Mouse (Mus musculus) T-helper 2 cell (primary cell): ENCODE measurements around the gene Sprr2a3.
"Not testable (repeated sequence)": the region's sequence is repeated elsewhere in the genome, so short reads cannot be mapped to it uniquely, and the experiment has no call there.

ENCODE experiments used
- in situ Hi-C: fragments of 300-600 bp; cut with MboI, MseI; formaldehyde crosslinking; loops from one replicate; pipeline ENCODE4 v1.15.1; 2025; ENCODE audit warnings: high pct_unique_total_duplicates

Gene Sprr2a3

DNA sequence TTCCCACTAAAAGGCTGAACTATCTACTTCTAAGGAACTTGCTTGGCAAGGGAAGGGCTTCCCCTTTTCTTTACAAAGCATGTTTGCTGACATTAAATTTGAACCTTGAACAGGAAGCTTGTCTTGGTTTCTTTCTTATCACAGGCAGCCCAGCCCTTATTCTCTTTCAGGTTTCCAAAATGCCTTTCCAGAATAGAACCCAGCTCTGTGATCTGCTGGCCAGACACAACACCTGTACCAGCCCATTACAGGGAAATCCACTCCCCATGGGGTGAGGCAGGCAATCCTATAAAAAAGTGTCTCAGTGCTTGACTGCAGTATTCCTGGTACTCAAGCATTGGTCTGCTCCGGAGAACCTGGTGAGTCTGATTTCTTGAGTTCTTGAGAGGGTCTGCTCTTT is at the start of gene Sprr2a3:
Gene Sprr2a3 (plus strand): TSS at position 317 of the 400 bp plus-strand sequence.
- in situ Hi-C loops, result not testable (repeated sequence)

DNA sequence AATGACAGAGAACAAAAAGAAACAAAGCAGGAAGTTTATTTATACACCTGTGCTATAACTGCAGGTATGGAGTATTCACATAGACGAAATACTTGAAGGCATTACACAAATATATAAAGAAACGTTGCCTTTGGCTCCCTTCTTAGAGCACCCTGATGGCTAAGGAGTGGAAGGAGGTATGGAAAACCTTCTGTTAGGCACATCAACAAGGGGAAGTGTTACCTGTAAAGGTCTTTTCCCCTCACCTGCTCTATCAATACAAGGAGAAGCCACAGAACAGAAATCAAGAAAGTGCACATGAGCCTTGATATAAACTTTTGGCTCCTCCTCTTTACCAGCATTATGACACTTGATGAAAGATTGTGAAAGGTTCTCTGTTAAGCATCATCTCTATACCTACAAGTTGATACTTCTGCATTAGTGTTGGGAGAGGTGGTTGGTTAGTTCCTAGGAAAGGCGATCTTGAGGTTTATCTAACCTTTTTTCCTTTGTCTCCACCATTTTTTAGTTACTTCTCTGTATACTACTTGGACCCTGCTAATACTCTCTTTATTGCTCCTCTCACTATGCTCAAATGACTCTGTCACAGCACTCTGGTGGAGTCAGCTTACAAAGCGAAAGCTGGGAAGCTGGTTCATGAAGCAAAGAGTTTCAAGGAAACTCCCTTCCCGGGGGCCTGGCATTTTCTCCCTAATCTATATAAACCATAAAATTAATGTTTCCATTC is 48.6 kb upstream of the Sprr2a3 start:
- in situ Hi-C loops, result loop anchor here (10.0 kb wide), 1 partner anchor 68 kb away; no protein-coding TSS in a partner anchor

DNA sequence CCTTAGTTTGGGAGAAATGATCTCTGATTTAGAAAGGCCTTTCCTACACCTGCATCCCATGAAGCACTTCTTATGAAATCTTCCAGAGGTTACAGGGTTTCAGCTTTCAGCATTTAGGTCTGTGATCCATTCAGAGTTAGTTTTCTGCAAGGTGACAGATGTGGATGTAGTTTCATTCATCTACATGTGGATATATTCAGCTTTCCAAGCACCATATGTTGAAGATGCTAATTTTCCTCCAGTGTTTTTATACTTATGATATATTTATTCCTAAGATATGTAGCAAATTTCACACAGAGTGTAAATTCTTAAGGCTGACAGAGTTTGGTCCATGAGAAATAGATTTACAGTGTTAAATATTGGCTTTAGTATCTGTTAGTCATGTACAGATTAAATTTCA is 46.5 kb upstream of the Sprr2a3 start:
- in situ Hi-C loops, result loop anchor here (10.0 kb wide), 1 partner anchor 66 kb away; no protein-coding TSS in a partner anchor

DNA sequence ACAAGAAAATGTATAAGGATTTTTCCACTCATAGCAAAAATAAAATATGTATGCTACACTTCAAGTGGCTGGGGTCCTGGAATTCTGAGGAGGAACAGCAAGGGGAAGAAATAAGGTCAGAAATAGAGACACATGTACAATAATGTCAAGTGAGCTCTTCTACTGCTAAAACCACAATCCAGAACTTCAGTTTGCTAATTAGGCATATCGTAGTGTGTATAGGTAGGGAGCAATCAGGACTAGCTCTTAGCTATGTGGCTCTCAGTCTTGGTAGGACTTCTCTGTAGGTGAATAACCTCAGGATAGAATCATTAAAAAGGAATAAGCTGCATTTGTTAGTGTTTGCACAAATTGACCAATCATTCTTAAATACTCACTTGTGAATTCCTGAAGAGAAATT is 46.0 kb upstream of the Sprr2a3 start:
- in situ Hi-C loops, result loop anchor here (10.0 kb wide), 1 partner anchor 66 kb away; no protein-coding TSS in a partner anchor

DNA sequence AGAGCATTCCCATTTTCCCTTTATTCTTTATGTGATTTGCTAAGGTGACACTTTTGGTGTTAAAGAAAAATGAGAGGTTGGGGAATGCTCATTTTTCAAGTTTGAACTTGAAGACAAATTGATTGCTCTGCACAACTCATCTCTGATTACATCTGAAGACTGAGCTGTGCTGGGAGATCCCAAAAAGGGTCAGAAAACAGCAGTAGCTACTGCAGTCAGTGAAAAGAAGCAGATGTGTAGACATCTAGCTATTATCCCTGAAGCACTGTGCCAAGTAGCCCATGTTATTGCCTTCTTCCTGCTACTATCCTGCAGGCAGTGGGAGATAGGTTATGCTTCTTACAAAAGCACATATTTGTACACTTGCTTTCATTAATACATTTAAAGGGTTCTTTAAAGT is 40.4 kb upstream of the Sprr2a3 start:
- in situ Hi-C loops, result loop anchor here (5.0 kb wide), 1 partner anchor 37 kb away; no protein-coding TSS in a partner anchor

DNA sequence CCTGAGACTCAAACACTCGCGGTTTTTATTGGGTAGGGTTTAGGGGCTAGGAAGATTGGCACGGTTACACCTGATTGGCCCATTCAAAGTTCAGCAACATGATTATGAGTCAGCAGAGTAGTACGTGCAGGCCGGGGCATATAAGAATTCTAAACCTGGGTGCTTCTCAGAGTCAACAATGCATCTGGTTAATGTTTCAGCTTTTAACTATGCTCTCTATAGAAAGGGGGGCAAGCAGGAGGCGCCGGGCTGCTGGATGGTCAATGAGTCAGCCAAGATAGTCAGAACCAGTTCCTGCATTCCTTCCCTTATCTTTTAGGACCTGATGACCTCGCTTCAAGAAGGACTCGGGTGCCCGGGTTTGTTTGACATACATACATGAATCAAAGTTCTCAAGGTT is 39.0 kb upstream of the Sprr2a3 start:
- in situ Hi-C loops, result loop anchor here (5.0 kb wide), 1 partner anchor 36 kb away; no protein-coding TSS in a partner anchor

DNA sequence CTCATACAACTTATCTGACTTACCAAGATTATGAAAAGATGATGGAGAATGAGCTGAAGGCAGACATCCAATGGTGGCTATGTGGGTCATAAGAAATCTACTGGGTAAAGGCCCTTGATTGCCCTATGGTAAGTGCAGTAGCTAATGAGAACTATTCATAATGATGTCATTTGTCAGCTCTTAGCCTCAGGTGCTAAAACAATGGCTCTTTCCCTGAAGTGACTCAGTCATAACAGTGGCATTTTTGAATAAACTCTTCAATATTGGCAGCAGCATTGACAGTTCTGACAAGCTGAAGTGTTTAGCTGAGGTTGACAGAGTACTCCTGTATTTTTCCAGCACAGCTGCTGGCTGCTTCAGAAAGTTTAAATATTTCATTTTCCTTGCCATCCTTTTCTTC is 36.7 kb upstream of the Sprr2a3 start:
- in situ Hi-C loops, result loop anchor here (5.0 kb wide), 1 partner anchor 34 kb away; no protein-coding TSS in a partner anchor

DNA sequence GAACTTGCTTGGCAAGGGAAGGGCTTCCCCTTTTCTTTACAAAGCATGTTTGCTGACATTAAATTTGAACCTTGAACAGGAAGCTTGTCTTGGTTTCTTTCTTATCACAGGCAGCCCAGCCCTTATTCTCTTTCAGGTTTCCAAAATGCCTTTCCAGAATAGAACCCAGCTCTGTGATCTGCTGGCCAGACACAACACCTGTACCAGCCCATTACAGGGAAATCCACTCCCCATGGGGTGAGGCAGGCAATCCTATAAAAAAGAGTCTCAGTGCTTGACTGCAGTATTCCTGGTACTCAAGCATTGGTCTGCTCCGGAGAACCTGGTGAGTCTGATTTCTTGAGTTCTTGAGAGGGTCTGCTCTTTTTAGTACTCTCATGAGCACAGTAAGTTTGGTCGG is 34.8 kb upstream of the Sprr2a3 start:
- in situ Hi-C loops, result loop anchor here (5.0 kb wide), 1 partner anchor 43 kb away; no protein-coding TSS in a partner anchor

DNA sequence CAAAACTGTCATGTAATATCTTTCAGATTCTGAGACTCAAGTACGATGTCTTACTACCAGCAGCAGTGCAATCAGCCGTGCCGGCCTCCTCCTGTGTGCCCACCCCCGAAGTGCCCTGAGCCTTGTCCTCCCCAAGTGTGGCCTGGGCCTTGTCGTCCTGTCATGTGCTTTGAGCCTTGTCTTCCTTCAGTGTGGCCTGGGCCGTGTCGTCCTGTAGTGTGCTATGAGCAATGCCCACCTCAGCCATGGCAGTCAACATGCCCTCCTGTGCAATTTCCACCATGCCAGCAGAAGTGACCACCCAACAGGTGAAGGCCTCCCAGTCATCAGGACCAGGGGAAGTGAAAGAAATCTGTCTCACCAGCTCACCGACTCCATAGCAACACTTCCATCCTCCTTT is 31.4 kb upstream of the Sprr2a3 start:
- in situ Hi-C loops, result loop anchor here (5.0 kb wide), 1 partner anchor 47 kb away; no protein-coding TSS in a partner anchor

DNA sequence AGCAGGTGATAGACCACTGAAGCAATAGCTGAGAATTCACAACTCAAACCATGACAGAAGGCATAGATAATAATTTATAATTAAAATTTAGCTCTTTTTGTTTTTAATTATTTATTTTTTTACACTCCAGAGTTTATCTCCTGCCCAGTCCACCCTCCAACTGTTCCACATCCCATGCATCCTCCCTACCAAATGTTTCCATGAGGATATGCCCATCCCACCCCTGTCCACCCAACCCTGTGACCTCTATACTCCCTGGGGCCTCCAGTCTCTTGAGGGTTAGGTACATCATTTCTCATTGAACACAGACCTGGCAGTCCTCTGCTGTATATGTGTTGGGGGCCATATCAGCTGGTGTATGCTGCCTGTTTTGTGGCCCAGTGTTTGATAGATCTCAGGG is 26.7 kb upstream of the Sprr2a3 start:
- in situ Hi-C loops, result not testable (repeated sequence)

DNA sequence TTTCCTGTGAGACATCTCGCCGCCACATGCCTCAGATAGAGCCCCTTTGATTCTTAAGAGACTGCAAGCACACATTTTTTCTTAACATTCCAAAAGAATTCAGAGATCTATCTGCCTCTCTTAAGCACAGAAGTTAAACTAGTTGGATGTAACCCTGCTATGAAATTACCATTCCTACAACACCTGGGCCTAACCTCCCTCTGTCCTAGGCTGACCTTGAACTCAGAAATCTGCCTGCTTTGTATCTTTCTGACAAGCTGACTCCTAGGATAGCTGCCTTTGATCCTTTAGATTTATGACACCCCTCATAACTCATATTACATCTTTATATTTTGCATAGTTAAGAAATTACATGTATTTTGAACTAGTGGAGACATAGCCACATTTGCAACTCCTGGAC is 21.8 kb upstream of the Sprr2a3 start:
- in situ Hi-C loops, result not testable (repeated sequence)

DNA sequence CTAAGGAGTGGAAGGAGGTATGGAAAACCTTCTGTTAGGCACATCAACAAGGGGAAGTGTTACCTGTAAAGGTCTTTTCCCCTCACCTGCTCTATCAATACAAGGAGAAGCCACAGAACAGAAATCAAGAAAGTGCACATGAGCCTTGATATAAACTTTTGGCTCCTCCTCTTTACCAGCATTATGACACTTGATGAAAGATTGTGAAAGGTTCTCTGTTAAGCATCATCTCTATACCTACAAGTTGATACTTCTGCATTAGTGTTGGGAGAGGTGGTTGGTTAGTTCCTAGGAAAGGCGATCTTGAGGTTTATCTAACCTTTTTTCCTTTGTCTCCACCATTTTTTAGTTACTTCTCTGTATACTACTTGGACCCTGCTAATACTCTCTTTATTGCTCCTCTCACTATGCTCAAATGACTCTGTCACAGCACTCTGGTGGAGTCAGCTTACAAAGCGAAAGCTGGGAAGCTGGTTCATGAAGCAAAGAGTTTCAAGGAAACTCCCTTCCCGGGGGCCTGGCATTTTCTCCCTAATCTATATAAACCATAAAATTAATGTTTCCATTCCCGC is 13.7 kb upstream of the Sprr2a3 start:
- in situ Hi-C loops, result not testable (repeated sequence)

DNA sequence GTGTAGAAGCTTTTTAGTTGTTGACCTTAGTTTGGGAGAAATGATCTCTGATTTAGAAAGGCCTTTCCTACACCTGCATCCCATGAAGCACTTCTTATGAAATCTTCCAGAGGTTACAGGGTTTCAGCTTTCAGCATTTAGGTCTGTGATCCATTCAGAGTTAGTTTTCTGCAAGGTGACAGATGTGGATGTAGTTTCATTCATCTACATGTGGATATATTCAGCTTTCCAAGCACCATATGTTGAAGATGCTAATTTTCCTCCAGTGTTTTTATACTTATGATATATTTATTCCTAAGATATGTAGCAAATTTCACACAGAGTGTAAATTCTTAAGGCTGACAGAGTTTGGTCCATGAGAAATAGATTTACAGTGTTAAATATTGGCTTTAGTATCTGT is 11.7 kb upstream of the Sprr2a3 start:
- in situ Hi-C loops, result not testable (repeated sequence)

DNA sequence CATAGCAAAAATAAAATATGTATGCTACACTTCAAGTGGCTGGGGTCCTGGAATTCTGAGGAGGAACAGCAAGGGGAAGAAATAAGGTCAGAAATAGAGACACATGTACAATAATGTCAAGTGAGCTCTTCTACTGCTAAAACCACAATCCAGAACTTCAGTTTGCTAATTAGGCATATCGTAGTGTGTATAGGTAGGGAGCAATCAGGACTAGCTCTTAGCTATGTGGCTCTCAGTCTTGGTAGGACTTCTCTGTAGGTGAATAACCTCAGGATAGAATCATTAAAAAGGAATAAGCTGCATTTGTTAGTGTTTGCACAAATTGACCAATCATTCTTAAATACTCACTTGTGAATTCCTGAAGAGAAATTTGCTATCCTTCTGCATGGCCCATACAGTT is 11.2 kb upstream of the Sprr2a3 start:
- in situ Hi-C loops, result not testable (repeated sequence)

DNA sequence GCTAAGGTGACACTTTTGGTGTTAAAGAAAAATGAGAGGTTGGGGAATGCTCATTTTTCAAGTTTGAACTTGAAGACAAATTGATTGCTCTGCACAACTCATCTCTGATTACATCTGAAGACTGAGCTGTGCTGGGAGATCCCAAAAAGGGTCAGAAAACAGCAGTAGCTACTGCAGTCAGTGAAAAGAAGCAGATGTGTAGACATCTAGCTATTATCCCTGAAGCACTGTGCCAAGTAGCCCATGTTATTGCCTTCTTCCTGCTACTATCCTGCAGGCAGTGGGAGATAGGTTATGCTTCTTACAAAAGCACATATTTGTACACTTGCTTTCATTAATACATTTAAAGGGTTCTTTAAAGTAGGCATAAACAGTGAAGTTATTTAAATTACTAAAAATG is 5.6 kb upstream of the Sprr2a3 start:
- in situ Hi-C loops, result loop anchor here (5.0 kb wide), 2 partner anchors 32 to 67 kb away; no protein-coding TSS in a partner anchor

DNA sequence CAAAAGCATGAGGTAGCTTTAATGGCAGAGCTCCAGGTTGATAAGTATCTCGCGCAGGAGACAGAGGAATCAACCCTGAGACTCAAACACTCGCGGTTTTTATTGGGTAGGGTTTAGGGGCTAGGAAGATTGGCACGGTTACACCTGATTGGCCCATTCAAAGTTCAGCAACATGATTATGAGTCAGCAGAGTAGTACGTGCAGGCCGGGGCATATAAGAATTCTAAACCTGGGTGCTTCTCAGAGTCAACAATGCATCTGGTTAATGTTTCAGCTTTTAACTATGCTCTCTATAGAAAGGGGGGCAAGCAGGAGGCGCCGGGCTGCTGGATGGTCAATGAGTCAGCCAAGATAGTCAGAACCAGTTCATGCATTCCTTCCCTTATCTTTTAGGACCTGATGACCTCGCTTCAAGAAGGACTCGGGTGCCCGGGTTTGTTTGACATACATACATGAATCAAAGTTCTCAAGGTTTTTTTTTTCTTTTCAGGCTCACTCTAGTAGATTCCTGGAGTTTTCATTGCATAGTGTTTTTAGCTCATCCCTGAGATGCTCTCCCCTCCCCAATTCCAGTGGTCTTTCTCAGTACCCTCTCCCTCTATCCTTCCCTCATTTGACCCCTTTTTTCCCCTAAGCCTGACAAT is 4.1 kb upstream of the Sprr2a3 start:
- in situ Hi-C loops, result loop anchor here (5.0 kb wide), 2 partner anchors 34 to 69 kb away; no protein-coding TSS in a partner anchor

DNA sequence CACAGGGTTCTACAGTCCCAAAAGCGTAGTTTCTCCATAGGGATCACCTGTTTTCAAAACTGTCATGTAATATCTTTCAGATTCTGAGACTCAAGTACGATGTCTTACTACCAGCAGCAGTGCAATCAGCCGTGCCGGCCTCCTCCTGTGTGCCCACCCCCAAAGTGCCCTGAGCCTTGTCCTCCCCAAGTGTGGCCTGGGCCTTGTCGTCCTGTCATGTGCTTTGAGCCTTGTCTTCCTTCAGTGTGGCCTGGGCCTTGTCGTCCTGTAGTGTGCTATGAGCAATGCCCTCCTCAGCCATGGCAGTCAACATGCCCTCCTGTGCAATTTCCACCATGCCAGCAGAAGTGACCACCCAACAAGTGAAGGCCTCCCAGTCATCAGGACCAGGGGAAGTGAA is 3.3 kb downstream of the Sprr2a3 start:
- in situ Hi-C loops, result not testable (repeated sequence)

DNA sequence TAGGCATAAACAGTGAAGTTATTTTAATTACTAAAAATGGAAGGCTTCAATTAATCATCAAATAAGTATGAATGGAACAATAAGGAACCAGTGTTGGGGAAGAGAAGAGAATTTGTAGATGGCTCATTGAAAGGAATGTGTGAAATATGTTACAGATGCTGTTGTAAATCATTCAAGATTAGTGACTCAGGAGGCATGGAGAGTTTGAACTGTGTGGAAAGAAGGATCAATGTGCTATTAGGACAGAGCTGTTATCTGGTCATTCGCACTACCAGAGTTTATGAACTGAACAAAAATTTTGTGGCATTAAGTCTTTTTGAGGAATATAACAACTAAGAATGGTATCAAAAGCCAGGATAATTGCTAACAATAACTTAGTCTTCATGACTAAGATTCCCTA is 22.2 kb downstream of the Sprr2a3 start:
- in situ Hi-C loops, result loop anchor here (10.0 kb wide), 2 partner anchors 73 to 957 kb away; no protein-coding TSS in a partner anchor

DNA sequence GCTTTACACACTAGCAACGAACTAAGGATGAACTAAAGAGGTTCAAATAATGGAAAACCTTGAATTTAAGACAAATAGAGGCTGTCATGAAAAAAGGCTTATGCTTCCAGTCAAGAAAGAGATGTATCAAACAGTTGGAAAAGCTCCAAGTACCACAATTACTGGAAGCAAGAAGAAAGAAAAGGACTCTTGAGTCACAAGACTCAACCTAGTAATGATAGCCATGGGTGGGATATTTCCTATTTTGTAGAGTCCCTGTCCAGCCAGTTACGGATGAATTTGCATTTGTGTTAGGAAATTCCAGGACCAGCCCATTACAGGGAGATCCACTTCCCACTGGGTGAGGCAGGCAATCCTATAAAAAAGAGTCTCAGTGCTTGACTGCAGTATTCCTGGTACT is 31.1 kb downstream of the Sprr2a3 start, which contains the start of gene Sprr2b:
Gene Sprr2b (plus strand): TSS at position 301 of the 400 bp plus-strand sequence.
- in situ Hi-C loops, result no loop called here

DNA sequence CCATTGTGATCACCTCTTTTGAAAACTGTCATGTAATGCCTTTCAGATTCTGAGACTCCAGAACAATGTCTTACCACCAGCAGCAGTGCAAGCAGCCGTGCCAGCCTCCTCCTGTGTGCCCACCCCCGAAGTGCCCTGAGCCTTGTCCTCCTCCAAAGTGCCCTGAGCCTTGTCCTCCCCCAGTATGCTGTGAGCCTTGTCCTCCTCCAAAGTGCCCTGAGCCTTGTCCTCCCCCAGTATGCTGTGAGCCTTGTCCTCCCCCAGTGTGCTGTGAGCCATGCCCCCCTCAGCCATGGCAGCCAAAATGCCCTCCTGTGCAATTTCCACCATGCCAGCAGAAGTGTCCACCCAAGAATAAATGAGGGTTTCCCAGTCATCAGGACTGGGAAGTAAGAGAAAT is 32.2 kb downstream of the Sprr2a3 start:
- in situ Hi-C loops, result no loop called here

DNA sequence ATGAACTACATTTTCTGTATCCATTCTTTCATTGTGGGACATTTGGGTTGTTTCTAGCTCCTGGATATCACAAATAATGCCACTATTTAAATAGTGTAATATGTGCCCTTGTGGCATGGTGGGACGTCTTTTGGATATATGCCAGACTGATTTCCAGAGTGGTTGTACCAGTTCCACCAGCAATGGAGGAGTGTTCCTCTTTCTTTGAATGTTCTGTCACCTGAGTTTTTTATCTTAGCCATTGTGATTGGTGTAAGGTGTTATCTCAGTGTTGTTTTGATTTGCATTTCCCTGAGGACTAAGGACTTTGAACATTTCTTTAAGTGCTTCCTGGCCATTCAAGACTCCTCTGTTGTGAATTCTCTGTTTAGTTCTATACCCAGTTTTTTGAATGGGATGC is 51.1 kb downstream of the Sprr2a3 start:
- in situ Hi-C loops, result no loop called here

DNA sequence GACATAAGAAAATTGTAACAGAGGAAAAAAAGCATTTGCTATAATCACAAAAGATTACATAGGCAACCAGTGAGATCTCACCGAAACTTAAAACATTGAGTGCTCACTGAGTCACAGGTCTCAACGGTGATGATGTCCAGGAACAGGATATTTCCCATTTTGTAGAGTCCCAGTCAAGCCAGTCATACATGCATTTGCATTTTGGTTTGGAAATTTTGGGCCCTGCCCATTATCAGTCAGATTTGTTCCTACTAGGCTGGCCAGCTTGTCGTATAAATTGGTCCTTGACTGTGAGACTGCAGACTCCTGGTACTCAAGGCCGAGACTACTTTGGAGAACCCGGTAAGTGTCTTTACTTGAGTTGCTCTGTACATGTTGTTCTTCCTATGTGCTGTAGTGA is 53.6 kb downstream of the Sprr2a3 start, which contains the start of gene Sprr2d:
Gene Sprr2d (plus strand): TSS at position 301 of the 400 bp plus-strand sequence.
- in situ Hi-C loops, result no loop called here
